Mouse (Mus musculus) erythroid progenitor cell, adult 5-6 weeks (primary cell): ENCODE measurements around the gene R3hdm4. TPM values are rescaled to one million over a fixed set of nuclear protein-coding genes. Genes with fewer than 3 reads are reported as not detected.

Experiments
- total RNA-seq, 2 experiments: library from RNA; stranded (forward) in 1 of 2; stranded (reverse) in 1 of 2; fragments of 150-400 nt in 1 of 2; fragments of 186-747, 209-891 nt in 1 of 2; gene quantifications; 2 replicates each; pipeline versions ENCODE4 v1.2.3 to v1.2.4; 2015 to 2017; ENCODE audit warnings: low replicate concordance in 2 of 2

The R3hdm4 gene
- total RNA-seq, 2 experiments from 2014 or later = 37.4 to 65.4 TPM

Other genes starting within 250 kb of the R3hdm4 start
Only the 30 nearest of the 34 such genes appear.
- 1,896 and 2,324 TPM in 2 replicates for gene Bsg, start 216.7 kb downstream of the R3hdm4 start, total RNA-seq (2015; ENCODE audit: low replicate concordance)
- gene Bsg, start 216.7 kb downstream of the R3hdm4 start, total RNA-seq (2017; ENCODE audit: low replicate concordance) = 1,328 and 1,345 TPM in 2 replicates
- not detected in 2 replicates for gene Hcn2, start 204.6 kb downstream of the R3hdm4 start, total RNA-seq (2015; ENCODE audit: low replicate concordance)
- gene Hcn2, start 204.6 kb downstream of the R3hdm4 start, total RNA-seq (2017; ENCODE audit: low replicate concordance) = not detected in 2 replicates
- 8.0 TPM in 1 of 2 replicates, not detected in the other for gene Polrmt, start 174.6 kb downstream of the R3hdm4 start, total RNA-seq (2015; ENCODE audit: low replicate concordance)
- gene Polrmt, start 174.6 kb downstream of the R3hdm4 start, total RNA-seq (2017; ENCODE audit: low replicate concordance) = 0.64 and 4.4 TPM in 2 replicates
- not detected in 2 replicates for gene Fgf22, start 166.1 kb downstream of the R3hdm4 start, total RNA-seq (2015; ENCODE audit: low replicate concordance)
- not detected in 2 replicates for gene Fgf22, start 166.1 kb downstream of the R3hdm4 start, total RNA-seq (2017; ENCODE audit: low replicate concordance)
- gene Rnf126, start 154.3 kb downstream of the R3hdm4 start, total RNA-seq (2015; ENCODE audit: low replicate concordance) = 40.0 and 58.7 TPM in 2 replicates
- 18.3 and 19.4 TPM in 2 replicates for gene Rnf126, start 154.3 kb downstream of the R3hdm4 start, total RNA-seq (2017; ENCODE audit: low replicate concordance)
- gene Fstl3, start 143.9 kb downstream of the R3hdm4 start, total RNA-seq (2015; ENCODE audit: low replicate concordance) = 5.4 TPM in 1 of 2 replicates, not detected in the other
- gene Fstl3, start 143.9 kb downstream of the R3hdm4 start, total RNA-seq (2017; ENCODE audit: low replicate concordance) = 0.38 and 1.3 TPM in 2 replicates
- 25.6 and 44.0 TPM in 2 replicates for gene Prss57, start 130.2 kb downstream of the R3hdm4 start, total RNA-seq (2015; ENCODE audit: low replicate concordance)
- 1.1 and 6.5 TPM in 2 replicates for gene Prss57, start 130.2 kb downstream of the R3hdm4 start, total RNA-seq (2017; ENCODE audit: low replicate concordance)
- 8.8 and 16.2 TPM in 2 replicates for gene Palm, start 127.6 kb downstream of the R3hdm4 start, total RNA-seq (2015; ENCODE audit: low replicate concordance)
- 2.0 and 9.2 TPM in 2 replicates for gene Palm, start 127.6 kb downstream of the R3hdm4 start, total RNA-seq (2017; ENCODE audit: low replicate concordance)
- not detected in 2 replicates for gene Misp, start 100.2 kb downstream of the R3hdm4 start, total RNA-seq (2015; ENCODE audit: low replicate concordance)
- not detected in 2 replicates for gene Misp, start 100.2 kb downstream of the R3hdm4 start, total RNA-seq (2017; ENCODE audit: low replicate concordance)
- gene Ptbp1, start 66.8 kb downstream of the R3hdm4 start, total RNA-seq (2015; ENCODE audit: low replicate concordance) = 134 and 185 TPM in 2 replicates
- gene Ptbp1, start 66.8 kb downstream of the R3hdm4 start, total RNA-seq (2017; ENCODE audit: low replicate concordance) = 89.3 and 94.7 TPM in 2 replicates
- gene Prtn3, start 46.7 kb downstream of the R3hdm4 start, total RNA-seq (2015; ENCODE audit: low replicate concordance) = 247 and 296 TPM in 2 replicates
- 52.3 and 54.7 TPM in 2 replicates for gene Prtn3, start 46.7 kb downstream of the R3hdm4 start, total RNA-seq (2017; ENCODE audit: low replicate concordance)
- 0.84 TPM in 1 of 2 replicates, not detected in the other for gene Plppr3, start 46.6 kb downstream of the R3hdm4 start, total RNA-seq (2015; ENCODE audit: low replicate concordance)
- gene Plppr3, start 46.6 kb downstream of the R3hdm4 start, total RNA-seq (2017; ENCODE audit: low replicate concordance) = 0.83 and 1.7 TPM in 2 replicates
- gene Elane, start 35.0 kb downstream of the R3hdm4 start, total RNA-seq (2015; ENCODE audit: low replicate concordance) = 613 and 617 TPM in 2 replicates
- 146 and 166 TPM in 2 replicates for gene Elane, start 35.0 kb downstream of the R3hdm4 start, total RNA-seq (2017; ENCODE audit: low replicate concordance)
- not detected in 2 replicates for gene Cfd, start 30.4 kb downstream of the R3hdm4 start, total RNA-seq (2015; ENCODE audit: low replicate concordance)
- not detected in 2 replicates for gene Cfd, start 30.4 kb downstream of the R3hdm4 start, total RNA-seq (2017; ENCODE audit: low replicate concordance)
- 5.9 and 17.7 TPM in 2 replicates for gene Med16, start 12.3 kb downstream of the R3hdm4 start, total RNA-seq (2015; ENCODE audit: low replicate concordance)
- gene Med16, start 12.3 kb downstream of the R3hdm4 start, total RNA-seq (2017; ENCODE audit: low replicate concordance) = 8.0 and 9.1 TPM in 2 replicates
- not detected in 2 replicates for gene Gm26602, start 10.4 kb downstream of the R3hdm4 start, total RNA-seq (2015; ENCODE audit: low replicate concordance)
- 22.8 TPM in 1 of 2 replicates, not detected in the other for gene Gm26602, start 10.4 kb downstream of the R3hdm4 start, total RNA-seq (2017; ENCODE audit: low replicate concordance)
- gene Kiss1r, start 4.2 kb downstream of the R3hdm4 start, total RNA-seq (2015; ENCODE audit: low replicate concordance) = not detected in 2 replicates
- gene Kiss1r, start 4.2 kb downstream of the R3hdm4 start, total RNA-seq (2017; ENCODE audit: low replicate concordance) = not detected in 2 replicates
- 4.2 and 9.7 TPM in 2 replicates for gene Arid3a, start 5.8 kb upstream of the R3hdm4 start, total RNA-seq (2015; ENCODE audit: low replicate concordance)
- gene Arid3a, start 5.8 kb upstream of the R3hdm4 start, total RNA-seq (2017; ENCODE audit: low replicate concordance) = 4.8 and 8.6 TPM in 2 replicates
- 4.0 and 10.1 TPM in 2 replicates for gene Wdr18, start 38.9 kb upstream of the R3hdm4 start, total RNA-seq (2015; ENCODE audit: low replicate concordance)
- 0.98 and 4.6 TPM in 2 replicates for gene Wdr18, start 38.9 kb upstream of the R3hdm4 start, total RNA-seq (2017; ENCODE audit: low replicate concordance)
- gene Grin3b, start 49.5 kb upstream of the R3hdm4 start, total RNA-seq (2015; ENCODE audit: low replicate concordance) = not detected in 2 replicates
- not detected in 2 replicates for gene Grin3b, start 49.5 kb upstream of the R3hdm4 start, total RNA-seq (2017; ENCODE audit: low replicate concordance)
- 57.0 and 78.9 TPM in 2 replicates for gene Tmem259, start 63.1 kb upstream of the R3hdm4 start, total RNA-seq (2015; ENCODE audit: low replicate concordance)
- gene Tmem259, start 63.1 kb upstream of the R3hdm4 start, total RNA-seq (2017; ENCODE audit: low replicate concordance) = 49.2 and 51.1 TPM in 2 replicates
- 20.1 and 39.6 TPM in 2 replicates for gene Cnn2, start 67.4 kb upstream of the R3hdm4 start, total RNA-seq (2015; ENCODE audit: low replicate concordance)
- 18.2 and 26.3 TPM in 2 replicates for gene Cnn2, start 67.4 kb upstream of the R3hdm4 start, total RNA-seq (2017; ENCODE audit: low replicate concordance)
- 44.0 and 58.4 TPM in 2 replicates for gene Abca7, start 75.3 kb upstream of the R3hdm4 start, total RNA-seq (2015; ENCODE audit: low replicate concordance)
- gene Abca7, start 75.3 kb upstream of the R3hdm4 start, total RNA-seq (2017; ENCODE audit: low replicate concordance) = 58.6 and 71.8 TPM in 2 replicates
- gene Arhgap45, start 95.4 kb upstream of the R3hdm4 start, total RNA-seq (2015; ENCODE audit: low replicate concordance) = 23.4 and 23.9 TPM in 2 replicates
- gene Arhgap45, start 95.4 kb upstream of the R3hdm4 start, total RNA-seq (2017; ENCODE audit: low replicate concordance) = 16.0 and 28.8 TPM in 2 replicates
- gene Polr2e, start 118.6 kb upstream of the R3hdm4 start, total RNA-seq (2015; ENCODE audit: low replicate concordance) = 18.4 and 20.5 TPM in 2 replicates
- 14.6 and 28.4 TPM in 2 replicates for gene Polr2e, start 118.6 kb upstream of the R3hdm4 start, total RNA-seq (2017; ENCODE audit: low replicate concordance)
- 371 and 490 TPM in 2 replicates for gene Gpx4, start 126.0 kb upstream of the R3hdm4 start, total RNA-seq (2015; ENCODE audit: low replicate concordance)
- 239 and 372 TPM in 2 replicates for gene Gpx4, start 126.0 kb upstream of the R3hdm4 start, total RNA-seq (2017; ENCODE audit: low replicate concordance)
- 19.5 and 21.8 TPM in 2 replicates for gene Sbno2, start 184.4 kb upstream of the R3hdm4 start, total RNA-seq (2015; ENCODE audit: low replicate concordance)
- 34.3 and 36.1 TPM in 2 replicates for gene Sbno2, start 184.4 kb upstream of the R3hdm4 start, total RNA-seq (2017; ENCODE audit: low replicate concordance)
- gene Stk11, start 194.6 kb upstream of the R3hdm4 start, total RNA-seq (2015; ENCODE audit: low replicate concordance) = 224 and 296 TPM in 2 replicates
- 440 and 520 TPM in 2 replicates for gene Stk11, start 194.6 kb upstream of the R3hdm4 start, total RNA-seq (2017; ENCODE audit: low replicate concordance)
- 89.3 and 94.8 TPM in 2 replicates for gene Atp5d, start 217.4 kb upstream of the R3hdm4 start, total RNA-seq (2015; ENCODE audit: low replicate concordance)
- gene Atp5d, start 217.4 kb upstream of the R3hdm4 start, total RNA-seq (2017; ENCODE audit: low replicate concordance) = 19.4 and 39.9 TPM in 2 replicates
- gene Cbarp, start 219.6 kb upstream of the R3hdm4 start, total RNA-seq (2015; ENCODE audit: low replicate concordance) = not detected in 2 replicates
- gene Cbarp, start 219.6 kb upstream of the R3hdm4 start, total RNA-seq (2017; ENCODE audit: low replicate concordance) = not detected in 2 replicates